Mouse (Mus musculus): ENCODE results near the gene E130308A19Rik. TPM values are rescaled to one million over a fixed set of nuclear protein-coding genes. Genes with fewer than 3 reads are reported as not detected.

E130308A19Rik gene
- polyA plus RNA-seq, 1 experiment from 2014 or later, result 35.2 TPM

GRCm38 (mm10) chr4:59765385-59766005 lies 139.5 kb downstream of the E130308A19Rik start:
- Histone ChIP-seq H3K27me3 (no peaks in the 10 kb centered on the region), H3K27ac (peak overlapping the region; percentile 62), H3K9ac (replicated peaks) (no peak overlapping the region), H3K36me3 (peaks cover 12% of the 10 kb centered on the region), H3K9me3 (no peaks in the 10 kb centered on the region), H3K4me1 (replicated peaks) (peaks cover 16% of the 10 kb centered on the region), H3K4me2 (peak overlapping the region; percentile 24), H3K4me3 (replicated peaks) (no peak overlapping the region)
- ATAC-seq (ENCODE audit: insufficient number of reproducible peaks, insufficient read depth, low FRiP score, low TSS enrichment, low read depth), result peak; percentile 39; the same call in 1 of the 2 replicates
- 21% methylated on average over 7 of the region's 7 CpGs for WGBS

- WGBS, result 94% methylated on average over 2 of the region's 2 CpGs
- H3K36me3 ChIP-seq, result peaks cover 34% of the 10 kb centered on the region
- ATAC-seq (ENCODE audit: insufficient number of reproducible peaks, insufficient read depth, low FRiP score, low TSS enrichment, low read depth), result no peak
Measured at GRCm38 (mm10) chr4:59767717-59768116, 141.7 kb downstream of the E130308A19Rik start.

GRCm38 (mm10) chr4:59772171-59772879 lies 146.3 kb downstream of the E130308A19Rik start:
- H3K9me3 ChIP-seq, result no peaks in the 10 kb centered on the region
- no peak overlapping the region for H3K27ac ChIP-seq
- H3K4me3 ChIP-seq (replicated peaks), result no peak overlapping the region
- H3K4me1 ChIP-seq (replicated peaks), result no peaks in the 10 kb centered on the region
- ATAC-seq (ENCODE audit: insufficient number of reproducible peaks, insufficient read depth, low FRiP score, low TSS enrichment, low read depth), result no peak
- H3K4me2 ChIP-seq, result no peak overlapping the region
- H3K9ac ChIP-seq (replicated peaks), result no peak overlapping the region
- 87% methylated on average over 17 of the region's 17 CpGs for WGBS
- H3K36me3 ChIP-seq, result peaks cover 64% of the 10 kb centered on the region
- no peaks in the 10 kb centered on the region for H3K27me3 ChIP-seq

More at GRCm38 (mm10) chr4:59767717-59768116, 141.7 kb downstream of the E130308A19Rik start:
- H3K9me3 ChIP-seq, result no peaks in the 10 kb centered on the region
- H3K4me3 ChIP-seq (replicated peaks), result no peak overlapping the region
- no peak overlapping the region for H3K4me2 ChIP-seq
- no peak overlapping the region for H3K27ac ChIP-seq
- H3K9ac ChIP-seq (replicated peaks), result no peak overlapping the region
- H3K27me3 ChIP-seq, result no peaks in the 10 kb centered on the region
- peaks cover 16% of the 10 kb centered on the region for H3K4me1 ChIP-seq (replicated peaks)

GRCm38 (mm10) chr4:59777828-59778227 lies 151.8 kb downstream of the E130308A19Rik start:
- WGBS, result 84% methylated on average over 3 of the region's 3 CpGs
- no peaks in the 10 kb centered on the region for H3K9me3 ChIP-seq

GRCm38 (mm10) chr4:59780568-59780967 lies 154.6 kb downstream of the E130308A19Rik start:
- no peaks in the 10 kb centered on the region for H3K9me3 ChIP-seq
- WGBS, result 39% methylated on average over 1 of the region's 1 CpGs
- no peaks in the 10 kb centered on the region for H3K27me3 ChIP-seq
- ATAC-seq (ENCODE audit: insufficient number of reproducible peaks, insufficient read depth, low FRiP score, low TSS enrichment, low read depth), result no peak
- H3K4me1 ChIP-seq (replicated peaks), result peaks cover 6% of the 10 kb centered on the region
- no peak overlapping the region for H3K9ac ChIP-seq (replicated peaks)
- no peak overlapping the region for H3K4me2 ChIP-seq
- no peak overlapping the region for H3K4me3 ChIP-seq (replicated peaks)
- no peak overlapping the region for H3K27ac ChIP-seq
- H3K36me3 ChIP-seq, result peaks cover 23% of the 10 kb centered on the region; the same call in 1 of the 2 replicates

More at GRCm38 (mm10) chr4:59777828-59778227, 151.8 kb downstream of the E130308A19Rik start:
- Histone ChIP-seq H3K4me3 (replicated peaks) (no peak overlapping the region), H3K27ac (no peak overlapping the region), H3K27me3 (no peaks in the 10 kb centered on the region), H3K4me1 (replicated peaks) (peaks cover 6% of the 10 kb centered on the region), H3K36me3 (peaks cover 44% of the 10 kb centered on the region), H3K4me2 (no peak overlapping the region), H3K9ac (replicated peaks) (no peak overlapping the region)
- ATAC-seq (ENCODE audit: insufficient number of reproducible peaks, insufficient read depth, low FRiP score, low TSS enrichment, low read depth), result no peak

- Histone ChIP-seq H3K4me2 (peak overlapping the region; percentile 85), H3K9ac (replicated peaks) (peak overlapping the region; percentile 81), H3K4me1 (replicated peaks) (peaks cover 6% of the 10 kb centered on the region), H3K4me3 (replicated peaks) (peak overlapping the region; percentile 93), H3K27me3 (no peaks in the 10 kb centered on the region), H3K36me3 (peaks cover 10% of the 10 kb centered on the region; the same call in 1 of the 2 replicates), H3K9me3 (no peaks in the 10 kb centered on the region), H3K27ac (peak overlapping the region; percentile 77)
- WGBS, result under 1% methylated on average over 47 of the region's 47 CpGs
- ATAC-seq (ENCODE audit: insufficient number of reproducible peaks, insufficient read depth, low FRiP score, low TSS enrichment, low read depth), result peak; percentile 43
Measured at GRCm38 (mm10) chr4:59782853-59783684, 157.1 kb downstream of the E130308A19Rik start.

GRCm38 (mm10) chr4:59783685-59784279 lies 157.8 kb downstream of the E130308A19Rik start:
- peak overlapping the region; percentile 93 for H3K4me3 ChIP-seq (replicated peaks)
- H3K27me3 ChIP-seq, result no peaks in the 10 kb centered on the region
- peak; percentile 97 for ATAC-seq (ENCODE audit: insufficient number of reproducible peaks, insufficient read depth, low FRiP score, low TSS enrichment, low read depth)
- H3K4me1 ChIP-seq (replicated peaks), result peaks cover 6% of the 10 kb centered on the region
- peak overlapping the region; percentile 85 for H3K4me2 ChIP-seq
- peak overlapping the region; percentile 77 for H3K27ac ChIP-seq
- H3K9me3 ChIP-seq, result no peaks in the 10 kb centered on the region
- H3K9ac ChIP-seq (replicated peaks), result peak overlapping the region; percentile 81
- H3K36me3 ChIP-seq, result 0 out of 2 replicates have a peak, but pooled peaks cover 4% of the 10 kb centered on the region
- 1% methylated on average over 36 of the region's 36 CpGs for WGBS

GRCm38 (mm10) chr4:59785412-59785811 lies 159.4 kb downstream of the E130308A19Rik start:
- no peak for ATAC-seq (ENCODE audit: insufficient number of reproducible peaks, insufficient read depth, low FRiP score, low TSS enrichment, low read depth)
- 32% methylated on average over 2 of the region's 2 CpGs for WGBS
- Histone ChIP-seq H3K9ac (replicated peaks) (no peak overlapping the region), H3K4me2 (no peak overlapping the region), H3K27me3 (no peaks in the 10 kb centered on the region), H3K36me3 (no peaks in the 10 kb centered on the region), H3K4me3 (replicated peaks) (no peak overlapping the region), H3K4me1 (replicated peaks) (peaks cover 6% of the 10 kb centered on the region), H3K9me3 (no peaks in the 10 kb centered on the region), H3K27ac (no peak overlapping the region)

GRCm38 (mm10) chr4:59786661-59787060 lies 160.7 kb downstream of the E130308A19Rik start:
- H3K4me2 ChIP-seq, result no peak overlapping the region
- no peak overlapping the region for H3K27ac ChIP-seq
- peaks cover 6% of the 10 kb centered on the region for H3K4me1 ChIP-seq (replicated peaks)
- H3K9me3 ChIP-seq, result no peaks in the 10 kb centered on the region
- H3K9ac ChIP-seq (replicated peaks), result no peak overlapping the region
- no peaks in the 10 kb centered on the region for H3K36me3 ChIP-seq
- WGBS, result under 1% methylated on average over 7 of the region's 7 CpGs
- no peaks in the 10 kb centered on the region for H3K27me3 ChIP-seq
- no peak overlapping the region for H3K4me3 ChIP-seq (replicated peaks)
- ATAC-seq (ENCODE audit: insufficient number of reproducible peaks, insufficient read depth, low FRiP score, low TSS enrichment, low read depth), result no peak

- Histone ChIP-seq H3K27ac (no peak overlapping the region), H3K4me1 (replicated peaks) (peaks cover 5% of the 10 kb centered on the region), H3K36me3 (no peaks in the 10 kb centered on the region), H3K9me3 (no peaks in the 10 kb centered on the region), H3K9ac (replicated peaks) (no peak overlapping the region), H3K4me2 (no peak overlapping the region), H3K27me3 (no peaks in the 10 kb centered on the region), H3K4me3 (replicated peaks) (no peak overlapping the region)
- 65% methylated on average over 6 of the region's 6 CpGs for WGBS
- ATAC-seq (ENCODE audit: insufficient number of reproducible peaks, insufficient read depth, low FRiP score, low TSS enrichment, low read depth), result no peak
Measured at GRCm38 (mm10) chr4:59787126-59787525, 161.1 kb downstream of the E130308A19Rik start.

All from limb, embryonic 12.5 days (tissue).